Mouse (Mus musculus) kidney, postnatal 0 days (tissue): ENCODE measurements around the gene Theg. TPM values are rescaled to one million over a fixed set of nuclear protein-coding genes. Genes with fewer than 3 reads are reported as not detected.

Experiments used
- ATAC-seq: fragments of 200-750 bp; cut with Nextera tagmentation; replicated peaks from 2 replicates; pipeline ENCODE4 v1.8.0; 2017; ENCODE audit warnings: low read depth, moderate number of reproducible peaks, moderate TSS enrichment, moderate library complexity; ENCODE audit not compliant: low FRiP score
- DNase-seq: peaks from one replicate; pipeline ENCODE4 v3.0.0-alpha.2; 2016; ENCODE audit warnings: low spot score
- H3K27ac ChIP-seq: fragments of 300-500 bp; sonication (generic); 2 replicates; pipeline ENCODE4 v1.5.1; 2014; ENCODE audit warnings: mild to moderate bottlenecking
- H3K27me3 ChIP-seq: fragments of 300-500 bp; sonication (generic); 2 replicates; pipeline ENCODE4 v1.6.1; 2014; ENCODE audit warnings: low read length, mixed read lengths; ENCODE audit not compliant: insufficient read depth
- H3K36me3 ChIP-seq: fragments of 300-500 bp; sonication (generic); 2 replicates; pipeline ENCODE4 v1.6.1; 2014; ENCODE audit warnings: low read length, mixed read lengths; ENCODE audit not compliant: insufficient read depth
- H3K4me1 ChIP-seq: fragments of 300-500 bp; sonication (generic); replicated peaks from 2 replicates; pipeline ENCODE4 v1.6.1; 2014; ENCODE audit warnings: antibody characterized with exemption, low read length, mixed read lengths; ENCODE audit not compliant: insufficient read depth
- H3K4me2 ChIP-seq: fragments of 300-500 bp; sonication (generic); 2 replicates; pipeline ENCODE4 v1.6.1; 2014; ENCODE audit warnings: mild to moderate bottlenecking, low read length, moderate library complexity, mixed read lengths
- H3K4me3 ChIP-seq: fragments of 300-500 bp; sonication (generic); replicated peaks from 2 replicates; pipeline ENCODE4 v1.5.1; 2014; ENCODE audit warnings: low read depth, low read length
- H3K9ac ChIP-seq: fragments of 300-500 bp; sonication (generic); 2 replicates; pipeline ENCODE4 v1.6.1; 2014; ENCODE audit warnings: low read depth, low read length
- H3K9me3 ChIP-seq: fragments of 300-500 bp; sonication (generic); replicated peaks from 2 replicates; pipeline ENCODE4 v1.6.1; 2016; ENCODE audit warnings: low read length, inconsistent platforms, mixed read lengths
- CTCF ChIP-seq: IDR thresholded peaks from 2 replicates; pipeline ENCODE4 v1.5.1; 2016; ENCODE audit warnings: antibody characterized with exemption, low read depth, mild to moderate bottlenecking, moderate library complexity
- WGBS: fragments of 180-500 bp; shearing (Covaris S2); extraction: QIAGEN DNeasy Blood & Tissue Kit; methylation state at CpG from one replicate; pipeline ENCODE4 v1.1.7; 2014; 5-methylcytosine and 5-hydroxymethylcytosine counted together
- polyA plus RNA-seq: library from polyadenylated mRNA; unstranded; fragments of >200 nt; fragmentation: Nextera tagmentation; extraction: Ambion mirVana; gene quantifications from 2 replicates; pipeline ENCODE4 v1.2.1, GENCODE M21; 2015

Theg gene
- polyA plus RNA-seq, 1 experiment from 2014 or later, result not detected

DNA sequence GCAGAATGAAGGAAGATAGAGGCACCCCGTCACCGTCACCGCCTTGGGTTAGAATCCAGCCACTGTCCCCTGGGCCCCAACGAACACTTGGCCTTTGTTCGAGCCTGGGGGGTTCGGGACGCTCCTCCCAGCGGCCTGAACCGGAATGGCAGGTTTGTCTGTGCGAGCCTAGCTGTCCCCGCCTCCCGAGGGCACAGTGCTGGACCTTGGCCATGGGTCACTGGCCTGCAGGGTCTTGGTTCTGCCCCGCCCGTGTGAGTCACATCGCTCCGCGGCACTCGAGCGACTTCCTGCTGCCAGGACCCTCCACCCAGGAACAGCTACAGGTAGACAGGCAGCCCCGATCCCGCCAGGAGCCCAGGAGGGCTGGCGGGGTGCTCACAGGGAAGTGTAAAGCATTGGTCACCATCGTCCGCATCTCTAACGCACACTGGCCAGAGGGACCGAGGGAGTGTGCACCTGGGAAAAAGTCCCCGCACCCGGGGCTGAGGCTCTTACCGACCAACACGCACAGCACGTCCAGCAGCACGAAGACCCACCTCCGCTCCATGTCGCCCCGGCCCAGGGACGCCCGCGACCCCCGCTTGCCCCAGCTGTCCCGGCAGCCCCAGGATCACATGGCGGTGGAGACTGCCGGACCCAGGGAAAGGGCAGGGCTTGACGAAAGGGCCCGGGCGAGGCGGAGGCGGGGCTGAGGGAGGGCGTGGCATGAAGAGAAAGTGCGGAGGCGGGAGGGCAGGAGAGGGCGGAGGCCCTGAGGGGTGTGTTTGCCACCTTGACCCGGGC, 53.8 kb downstream of the Theg start, which contains the start of gene Plpp2:
Plpp2 (minus strand) TSS at position 671 of the 786 bp plus-strand sequence.
- TF ChIP-seq CTCF, result peak; percentile 67
- H3K27ac ChIP-seq, result peak within 1 kb of the TSS; percentile 82
- H3K9ac ChIP-seq, result peak within 1 kb of the TSS; percentile 64
- DNase-seq, result peak; percentile 78
- 0 out of 2 replicates have a peak, but pooled peaks cover 3% of the 10 kb centered on the region for H3K36me3 ChIP-seq
- WGBS, result under 1% methylated on average over 52 of the region's 52 CpGs
- peak within 1 kb of the TSS; percentile 57 for H3K4me3 ChIP-seq
- no peaks in the 10 kb centered on the region for H3K9me3 ChIP-seq
- peak within 1 kb of the TSS; percentile 74 for H3K4me2 ChIP-seq
- H3K4me1 ChIP-seq, result peaks cover 9% of the 10 kb centered on the region
- no peaks in the 10 kb centered on the region for H3K27me3 ChIP-seq
- ATAC-seq, result peak; percentile 91

DNA sequence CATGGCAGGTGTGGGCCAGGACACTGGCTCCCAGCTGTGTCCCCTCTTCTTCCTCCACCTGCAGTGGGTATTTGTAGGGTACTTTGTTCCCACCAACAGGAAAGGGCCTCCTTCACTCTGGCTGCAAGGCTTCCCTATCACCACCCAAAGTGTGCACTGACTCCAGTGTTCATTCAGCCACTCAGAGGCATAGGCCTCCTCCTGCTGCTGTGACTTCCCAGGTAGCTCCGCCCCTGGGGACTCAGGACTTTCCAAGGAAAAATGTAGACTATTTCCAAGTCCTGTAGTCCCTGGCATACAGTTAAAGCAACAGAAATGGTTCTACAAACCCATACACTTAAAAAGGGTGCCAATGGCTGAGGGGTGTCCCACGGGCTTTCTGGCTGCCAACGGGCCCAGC, 54.5 kb downstream of the Theg start:
- ATAC-seq (peak; percentile 25; the same call in 1 of the 2 replicates), DNase-seq (peak; percentile 11)
- peak overlapping the region; percentile 74 for H3K4me2 ChIP-seq
- peak overlapping the region; percentile 82 for H3K27ac ChIP-seq
- 0 out of 2 replicates have a peak, but pooled peaks cover under 1% of the 10 kb centered on the region for H3K36me3 ChIP-seq
- no peak for TF ChIP-seq CTCF
- no peaks in the 10 kb centered on the region for H3K27me3 ChIP-seq
- H3K4me3 ChIP-seq, result peak overlapping the region; percentile 57
- H3K4me1 ChIP-seq, result peaks cover 9% of the 10 kb centered on the region
- WGBS, result 25% methylated on average over 3 of the region's 3 CpGs
- H3K9me3 ChIP-seq, result no peaks in the 10 kb centered on the region
- peak overlapping the region; percentile 64 for H3K9ac ChIP-seq

DNA sequence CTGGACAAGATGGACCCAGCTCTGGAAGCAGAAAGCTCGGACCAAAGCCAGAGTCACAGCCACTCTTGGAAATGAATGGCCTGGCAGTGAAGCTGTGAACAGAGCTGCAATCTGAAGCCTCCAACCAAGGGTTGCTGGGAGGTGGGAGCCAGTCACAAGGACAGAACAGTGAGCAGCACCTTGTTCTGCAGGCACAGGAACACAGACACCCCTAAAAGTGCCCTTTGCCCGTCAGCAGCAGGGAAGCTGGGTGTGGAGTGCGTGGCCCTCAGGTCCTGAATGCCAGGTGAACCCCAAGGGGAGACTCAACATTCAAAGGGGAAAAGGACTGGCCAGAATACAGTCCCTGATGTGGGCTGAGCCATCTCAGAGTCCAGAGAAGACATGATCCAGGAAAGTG, 55.5 kb downstream of the Theg start:
- 82% methylated on average over 3 of the region's 3 CpGs for WGBS

DNA sequence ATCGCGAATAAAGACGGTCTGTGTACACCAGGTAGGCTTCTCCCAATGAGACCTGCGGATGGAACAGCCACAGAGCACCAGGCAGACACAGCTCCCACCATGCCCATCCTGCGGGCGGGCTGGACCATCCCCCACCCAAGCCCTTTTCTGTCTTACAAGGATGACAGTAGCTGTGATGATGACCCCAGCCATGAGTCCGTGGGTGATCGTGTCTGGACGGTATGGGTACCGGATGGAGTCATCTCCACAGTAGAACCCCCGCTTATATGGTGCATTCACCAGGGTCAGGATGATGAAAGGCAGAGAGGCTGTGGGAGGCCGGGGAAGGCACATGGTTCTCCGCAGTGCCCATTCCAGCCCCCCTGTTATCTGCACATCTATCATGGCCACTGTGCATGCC, 56.4 kb downstream of the Theg start:
- DNase-seq (no peak), ATAC-seq (no peak)
- Histone ChIP-seq H3K4me3 (no peak overlapping the region), H3K27ac (no peak overlapping the region), H3K27me3 (no peaks in the 10 kb centered on the region), H3K4me2 (no peak overlapping the region), H3K36me3 (peaks cover 7% of the 10 kb centered on the region; the same call in 1 of the 2 replicates), H3K9ac (no peak overlapping the region), H3K9me3 (no peaks in the 10 kb centered on the region), H3K4me1 (peaks cover 9% of the 10 kb centered on the region)
- TF ChIP-seq CTCF, result no peak
- 96% methylated on average over 13 of the region's 13 CpGs for WGBS

More for the DNA sequence above, 55.5 kb downstream of the Theg start:
- Histone ChIP-seq H3K27ac (no peak overlapping the region), H3K27me3 (no peaks in the 10 kb centered on the region), H3K4me3 (no peak overlapping the region), H3K4me2 (no peak overlapping the region), H3K4me1 (peaks cover 9% of the 10 kb centered on the region), H3K9me3 (no peaks in the 10 kb centered on the region), H3K36me3 (peaks cover 7% of the 10 kb centered on the region; the same call in 1 of the 2 replicates), H3K9ac (no peak overlapping the region)
- ATAC-seq, result no peak
- TF ChIP-seq CTCF, result no peak
- DNase-seq, result no peak

DNA sequence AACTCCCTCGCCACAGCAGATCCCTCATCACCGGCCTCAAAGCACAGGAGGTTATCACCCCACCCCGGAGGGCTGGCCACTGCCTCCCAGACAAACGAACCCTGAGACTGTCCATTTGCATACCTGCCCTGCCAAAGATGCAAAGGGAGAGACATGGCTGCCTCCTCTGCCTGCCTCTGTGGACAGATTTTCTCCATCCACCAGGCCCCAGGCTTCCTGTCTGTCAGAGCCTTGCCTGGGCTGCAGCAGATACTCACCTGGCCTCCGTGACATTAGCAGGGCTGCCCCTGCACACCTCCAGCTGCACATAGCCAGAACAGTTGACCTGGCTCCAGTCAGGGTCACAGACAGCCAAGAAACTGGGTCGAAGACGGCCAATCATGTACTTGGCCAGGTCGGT, 56.9 kb downstream of the Theg start:
- H3K27me3 ChIP-seq, result no peaks in the 10 kb centered on the region
- peaks cover 11% of the 10 kb centered on the region; the same call in 1 of the 2 replicates for H3K36me3 ChIP-seq
- no peak overlapping the region for H3K4me3 ChIP-seq
- no peaks in the 10 kb centered on the region for H3K9me3 ChIP-seq
- peaks cover 9% of the 10 kb centered on the region for H3K4me1 ChIP-seq
- DNase-seq (no peak), ATAC-seq (no peak)
- H3K27ac ChIP-seq, result no peak overlapping the region
- H3K4me2 ChIP-seq, result no peak overlapping the region
- no peak overlapping the region for H3K9ac ChIP-seq
- 73% methylated on average over 8 of the region's 8 CpGs for WGBS
- no peak for TF ChIP-seq CTCF

DNA sequence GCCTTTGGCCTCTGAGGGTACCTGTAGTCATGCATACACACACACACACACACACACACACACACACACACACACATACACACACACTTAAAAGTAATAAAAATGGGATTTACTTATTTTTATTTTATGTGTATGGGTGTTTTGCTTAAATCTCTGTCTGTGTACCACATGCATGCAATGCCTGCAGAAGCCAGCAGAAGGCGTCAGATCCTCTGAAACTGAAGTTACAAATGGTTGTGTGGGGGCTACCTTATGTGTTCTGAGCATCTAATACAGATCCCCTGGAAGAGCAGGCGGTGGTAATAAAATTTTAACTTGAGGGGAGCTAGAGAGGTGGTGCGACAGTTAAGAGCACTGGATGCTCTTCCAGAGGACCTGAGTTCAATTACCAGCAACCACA, 59.0 kb downstream of the Theg start:
- H3K27ac ChIP-seq, result no peak overlapping the region
- H3K9ac ChIP-seq, result no peak overlapping the region
- H3K4me2 ChIP-seq, result no peak overlapping the region
- H3K4me3 ChIP-seq, result no peak overlapping the region
- no peaks in the 10 kb centered on the region for H3K9me3 ChIP-seq
- no peak for ATAC-seq
- peaks cover 8% of the 10 kb centered on the region for H3K4me1 ChIP-seq
- H3K36me3 ChIP-seq, result peaks cover 11% of the 10 kb centered on the region; the same call in 1 of the 2 replicates
- TF ChIP-seq CTCF, result peak; percentile 34; the same call in 1 of the 2 replicates
- DNase-seq, result no peak
- no peaks in the 10 kb centered on the region for H3K27me3 ChIP-seq
- WGBS, result 82% methylated on average over 3 of the region's 3 CpGs
